Mouse (Mus musculus): Measurements from ENCODE around the gene Gkap1.

The Gkap1 gene

DNA sequence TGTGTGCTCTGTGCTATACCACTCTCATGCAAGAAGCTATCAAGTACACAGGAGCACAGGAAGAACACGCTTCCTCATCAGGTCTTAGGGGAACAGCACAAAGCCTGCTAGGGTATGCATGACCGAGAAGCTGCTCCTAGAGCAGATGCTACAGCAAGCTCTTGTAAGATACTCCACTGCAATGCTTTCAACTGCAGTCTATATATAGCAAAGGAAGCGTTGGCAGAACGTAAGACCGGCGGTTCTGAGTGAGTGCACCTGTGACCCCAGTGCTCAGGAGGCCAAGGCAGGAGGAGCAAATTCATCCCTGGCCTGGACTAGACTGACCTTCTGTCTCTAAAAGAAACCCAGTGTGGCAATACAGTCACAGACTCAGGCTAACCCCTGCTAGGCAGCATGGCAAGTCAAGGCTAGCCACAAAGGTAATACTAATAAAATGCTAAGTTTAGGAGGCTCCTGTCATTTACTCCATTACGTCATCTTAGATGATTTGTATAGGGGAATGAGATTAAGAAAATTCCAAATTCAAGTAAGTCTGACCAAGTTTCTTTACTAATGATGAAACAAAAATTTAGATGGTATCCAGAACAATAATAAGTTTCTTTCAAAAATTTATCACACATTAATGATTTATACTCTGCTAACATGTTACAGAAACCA, 77.4 kb downstream of the Gkap1 start:
- no peak for DNase-seq

DNA sequence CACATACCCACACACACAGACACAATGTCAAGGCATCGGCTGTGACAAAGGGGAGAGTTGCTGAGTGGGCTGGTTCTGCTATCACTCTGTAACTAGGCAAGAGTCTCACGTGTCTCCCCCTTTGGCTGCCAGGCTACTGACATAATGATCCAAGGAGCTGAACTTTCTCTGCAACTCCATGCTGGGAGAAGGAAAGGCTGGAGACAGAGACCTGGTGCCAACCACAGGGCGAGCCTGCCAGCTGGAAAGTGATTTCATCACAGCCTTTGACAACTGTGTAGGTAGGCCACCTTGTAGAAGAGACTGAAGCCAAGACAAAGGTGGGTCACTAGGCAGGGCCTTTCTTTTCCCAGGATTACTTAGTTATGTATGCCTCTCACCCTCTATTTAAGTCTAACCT, 78.3 kb downstream of the Gkap1 start:
- DNase-seq: peak; percentile 49

DNA sequence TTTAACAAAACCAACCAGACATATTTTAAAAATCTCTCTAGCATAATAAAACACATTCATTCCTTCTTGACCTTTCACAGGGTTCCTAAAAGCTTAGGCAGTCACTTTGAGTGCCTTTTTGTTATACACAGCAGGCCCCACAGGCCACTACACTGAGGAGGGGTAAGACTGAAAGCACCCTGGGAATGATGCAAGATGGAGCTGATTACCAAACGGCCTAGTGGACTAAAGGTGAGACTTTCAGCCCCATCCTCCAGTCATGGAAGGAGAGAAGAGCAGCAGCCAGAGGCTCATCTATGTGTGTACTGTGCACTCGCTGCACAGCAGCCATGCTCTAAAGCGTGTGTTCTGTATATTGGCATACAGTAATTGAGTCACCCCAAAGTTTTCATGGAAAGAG, 80.6 kb downstream of the Gkap1 start:
- no peak for DNase-seq

DNA sequence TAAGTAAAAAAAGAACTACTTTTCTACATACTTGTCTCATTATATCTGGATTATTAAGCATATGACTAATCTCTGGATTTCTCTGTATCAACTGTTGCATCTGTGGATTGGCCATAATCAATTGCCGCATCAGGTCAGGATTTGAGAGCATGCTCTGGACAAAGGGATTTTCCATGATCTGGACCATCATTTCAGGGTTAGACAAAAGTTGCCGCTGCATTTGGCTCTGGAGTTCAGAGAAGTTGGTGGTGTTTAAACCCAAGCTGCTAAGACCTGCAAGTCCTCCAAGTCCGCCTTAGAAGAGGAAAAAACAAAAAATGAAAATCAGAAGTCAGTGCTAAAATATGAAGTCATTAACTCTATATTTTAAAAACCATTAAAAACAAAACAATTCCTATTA, 82.3 kb downstream of the Gkap1 start:
- DNase-seq: no peak

DNA sequence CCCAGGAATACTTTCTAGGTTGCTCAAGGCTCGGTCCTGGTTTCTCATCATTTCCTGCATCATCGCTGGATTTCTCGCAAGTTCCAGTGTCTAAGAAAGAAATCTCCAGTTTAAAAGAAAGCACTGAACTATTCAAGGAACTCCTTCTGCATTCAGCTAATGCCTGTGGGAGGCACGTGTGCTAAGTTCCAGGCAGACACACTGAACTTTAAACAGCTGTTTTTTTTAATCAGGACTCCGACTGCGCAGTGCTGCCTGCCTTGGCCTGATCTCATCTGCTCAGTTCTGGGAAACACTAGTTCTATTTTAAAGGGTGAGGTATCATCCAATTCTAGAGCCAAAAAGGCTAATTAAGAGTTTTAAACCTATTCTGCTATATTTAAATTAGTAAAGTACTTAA, 83.4 kb downstream of the Gkap1 start:
- DNase-seq: peak; percentile 50

DNA sequence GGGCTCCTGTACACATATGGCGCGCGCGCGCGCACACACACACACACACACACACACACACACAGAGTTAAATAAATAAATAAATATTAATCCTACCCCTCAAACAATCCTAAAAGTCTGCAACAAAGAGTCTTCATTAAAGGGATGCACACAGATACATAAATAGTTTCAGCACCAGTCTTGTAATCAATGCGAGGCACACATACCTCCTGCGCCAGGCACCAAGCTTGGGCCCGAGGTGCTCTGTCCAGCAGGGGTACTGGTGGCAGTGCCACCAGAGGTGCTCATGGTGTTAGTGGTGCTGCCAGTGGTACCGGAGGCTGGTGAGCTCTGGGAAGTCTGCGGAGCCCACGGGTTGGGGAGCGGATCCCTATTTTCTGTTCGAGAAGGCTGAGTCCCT, 84.0 kb downstream of the Gkap1 start:
- no peak for DNase-seq

DNA sequence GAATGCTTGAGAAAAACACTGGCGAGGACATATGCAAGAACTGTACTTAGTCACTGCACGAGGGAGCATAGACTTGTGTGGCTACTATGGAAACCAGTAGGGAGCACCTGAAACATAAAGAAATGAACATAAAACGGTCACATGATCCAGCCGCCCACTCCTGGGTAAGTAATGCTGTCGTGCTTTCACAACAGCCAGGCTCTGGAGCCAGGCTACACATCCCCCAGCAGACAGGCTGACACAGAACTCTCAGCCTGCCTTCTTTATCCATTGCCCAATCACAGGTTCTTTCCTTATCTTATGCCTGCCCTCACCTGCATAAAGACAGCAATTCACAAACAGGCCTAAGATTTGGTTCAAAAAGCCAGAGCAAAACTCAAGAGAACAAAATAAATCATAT, 86.0 kb downstream of the Gkap1 start:
- DNase-seq: no peak

DNA sequence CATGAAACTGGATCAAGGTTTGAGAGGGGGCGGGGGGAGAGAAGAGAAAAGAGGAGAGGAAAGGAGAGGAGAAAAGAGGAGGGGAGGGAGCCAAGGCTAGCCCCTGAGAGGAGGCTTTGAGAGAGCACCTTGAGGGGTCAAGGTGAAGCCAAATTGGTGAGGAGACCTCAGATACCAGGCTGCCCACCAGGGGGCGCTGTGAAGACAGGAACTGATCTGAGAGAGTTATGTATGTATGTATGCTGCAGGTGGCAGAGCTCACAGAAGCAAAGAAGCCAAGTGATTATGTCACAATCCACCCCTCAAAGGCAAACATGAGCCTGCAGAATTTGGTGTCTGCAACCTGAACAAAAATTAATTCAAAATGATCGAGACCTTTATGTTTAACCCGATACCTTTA, 87.1 kb downstream of the Gkap1 start:
- DNase-seq: peak; percentile 89

DNA sequence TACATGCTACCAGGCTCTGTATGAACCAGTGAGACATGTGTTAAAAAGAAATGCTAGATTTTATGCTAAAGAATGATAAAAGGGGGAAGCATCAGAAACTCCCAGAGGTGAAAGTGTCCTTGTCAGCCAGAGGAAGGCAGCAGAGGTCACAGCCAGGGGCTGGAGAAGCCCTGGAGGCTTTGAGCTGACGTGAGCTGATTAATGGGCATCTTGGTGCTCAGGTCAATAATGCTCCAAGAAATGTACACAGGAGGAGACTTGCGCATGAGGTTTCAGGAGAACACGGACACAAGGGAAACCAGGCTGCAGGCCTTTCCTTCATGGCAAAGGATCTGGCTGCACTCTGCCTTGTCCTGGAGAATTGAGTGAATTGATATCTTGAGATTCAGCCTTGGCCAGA, 87.7 kb downstream of the Gkap1 start:
- no peak for DNase-seq

DNA sequence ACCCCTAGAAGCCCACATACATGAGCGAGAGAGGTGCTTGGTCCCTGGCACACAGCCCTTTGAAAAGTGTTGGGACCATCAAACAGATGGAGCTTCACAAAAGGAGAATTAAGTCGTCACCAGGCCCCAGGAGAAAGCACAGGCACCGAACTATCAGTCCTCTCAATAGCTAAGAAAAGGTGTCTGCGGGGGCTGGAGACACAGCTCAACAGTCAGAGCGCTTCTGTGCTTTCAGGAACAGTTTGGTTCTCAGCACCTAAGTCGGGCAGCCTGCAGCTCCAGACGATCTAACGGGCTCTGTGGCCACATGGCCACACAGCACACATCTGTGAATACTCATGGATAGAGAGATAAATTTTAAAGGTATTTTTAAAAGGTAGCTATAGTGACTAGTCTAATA, 89.2 kb downstream of the Gkap1 start:
- no peak for DNase-seq

DNA sequence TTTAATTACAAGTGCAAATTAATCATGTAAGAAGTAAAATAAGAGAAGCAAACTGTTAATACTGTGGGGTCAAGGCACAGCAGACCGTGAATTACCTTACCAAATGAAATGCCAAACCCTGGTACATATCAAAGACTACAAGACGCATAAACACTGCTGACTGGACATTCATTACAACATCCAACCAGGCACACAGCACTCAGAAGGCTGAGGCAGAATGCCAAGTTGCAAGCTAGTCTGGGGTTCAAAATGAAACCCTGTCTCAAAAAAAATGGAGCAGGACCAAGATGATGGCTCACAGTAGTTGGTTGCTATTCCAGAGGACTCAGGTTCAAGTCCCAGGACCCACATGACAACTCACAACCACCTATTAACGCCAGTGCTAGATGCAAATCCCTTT, 91.4 kb downstream of the Gkap1 start:
- no peak for DNase-seq
